Mouse (Mus musculus) embryonic facial prominence, embryonic 11.5 days (tissue): ENCODE measurements at regions not wholly inside any gene's neighbourhood (a gene's known extent, or its start where the extent isn't known, plus 50 kb on each side); places are given as distances from the start of the nearest gene placed in this dataset.

ENCODE experiments used
- ATAC-seq: fragments of 200-750 bp; cut with Nextera tagmentation; replicated peaks from 2 replicates; pipeline ENCODE4 v1.8.0; 2017; ENCODE audit warnings: low read depth; ENCODE audit not compliant: insufficient number of reproducible peaks, low FRiP score, low TSS enrichment
- DNase-seq: peaks from one replicate; pipeline ENCODE4 v3.0.0-alpha.2; 2015; ENCODE audit warnings: low spot score
- H3K27ac ChIP-seq: fragments of 300-500 bp; sonication (generic); replicated peaks from 2 replicates; pipeline ENCODE4 v1.5.1; 2014; ENCODE audit warnings: mild to moderate bottlenecking, low read depth, low read length, control low read depth
- H3K27me3 ChIP-seq: fragments of 300-500 bp; sonication (generic); 2 replicates; pipeline ENCODE4 v1.6.1; 2014; ENCODE audit warnings: mild to moderate bottlenecking, low read length, moderate library complexity, mixed read lengths; ENCODE audit not compliant: control insufficient read depth, insufficient read depth
- H3K36me3 ChIP-seq: fragments of 300-500 bp; sonication (generic); replicated peaks from 2 replicates; pipeline ENCODE4 v1.6.1; 2014; ENCODE audit warnings: low read depth, mild to moderate bottlenecking, low read length, moderate library complexity, mixed read lengths; ENCODE audit not compliant: control insufficient read depth, insufficient read depth
- H3K4me1 ChIP-seq: fragments of 300-500 bp; sonication (generic); 2 replicates; pipeline ENCODE4 v1.6.1; 2014; ENCODE audit warnings: low read length, mixed read lengths; ENCODE audit not compliant: control insufficient read depth, insufficient read depth
- H3K4me2 ChIP-seq: fragments of 300-500 bp; sonication (generic); 2 replicates; pipeline ENCODE4 v1.6.1; 2014; ENCODE audit warnings: low read depth, mild to moderate bottlenecking, control low read depth, low read length, moderate library complexity
- H3K4me3 ChIP-seq: fragments of 300-500 bp; sonication (generic); 2 replicates; pipeline ENCODE4 v1.5.1; 2014; ENCODE audit warnings: low read depth, low read length, control low read depth
- H3K9ac ChIP-seq: fragments of 300-500 bp; sonication (generic); replicated peaks from 2 replicates; pipeline ENCODE4 v1.6.1; 2014; ENCODE audit warnings: mild to moderate bottlenecking, control low read depth, low read length
- H3K9me3 ChIP-seq: fragments of 300-500 bp; sonication (generic); replicated peaks from 2 replicates; pipeline ENCODE4 v1.6.1; 2016; ENCODE audit warnings: mild to moderate bottlenecking, low read length, inconsistent platforms, mixed read lengths; ENCODE audit not compliant: control insufficient read depth
- WGBS: fragments of 180-500 bp; shearing (Covaris S2); extraction: QIAGEN DNeasy Blood & Tissue Kit; methylation state at CpG from one replicate; pipeline ENCODE4 v1.1.7; 2014; 5-methylcytosine and 5-hydroxymethylcytosine counted together

DNA sequence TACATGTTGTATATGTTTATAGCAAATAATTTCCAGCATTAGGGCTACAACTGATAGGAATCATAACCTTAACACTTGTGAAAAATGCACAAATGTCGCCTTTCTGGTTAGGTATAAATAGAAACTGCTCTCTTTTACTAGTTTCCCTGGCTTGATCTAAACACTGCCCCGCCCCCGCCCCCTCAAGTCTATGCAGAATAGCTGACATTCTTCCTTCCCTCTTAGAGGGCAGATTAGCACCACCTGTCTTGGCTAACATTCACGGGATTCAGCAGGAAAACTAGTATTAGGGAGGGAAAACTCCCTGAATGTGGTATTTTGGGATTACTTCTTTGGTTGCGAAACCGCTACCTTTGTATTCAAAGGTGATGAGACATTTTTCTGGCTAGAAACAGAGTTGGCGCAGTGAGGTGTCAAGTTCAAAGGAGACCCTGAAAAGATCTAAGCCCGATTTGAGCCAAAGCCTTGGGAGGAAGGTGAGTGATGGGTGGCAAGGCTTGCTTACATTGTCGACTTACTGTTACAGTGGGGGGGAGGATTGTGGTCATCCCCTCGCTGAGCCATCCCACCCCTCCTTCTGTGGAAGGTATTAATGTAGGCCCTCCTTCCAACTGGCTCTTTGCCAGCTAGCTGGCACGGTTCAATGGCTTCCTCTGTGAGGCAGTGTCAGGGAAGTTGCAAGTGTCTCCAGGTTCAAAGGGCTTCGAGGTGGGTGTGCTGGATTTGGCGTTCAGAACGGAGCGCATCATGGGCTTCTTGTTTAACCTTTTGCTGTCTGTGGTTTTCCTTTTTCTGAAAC, 209.8 kb upstream of the Nr2f2 start:
- Histone ChIP-seq H3K4me1 (no peaks in the 10 kb centered on the region), H3K27ac (no peak overlapping the region), H3K9me3 (no peaks in the 10 kb centered on the region), H3K4me3 (no peak overlapping the region), H3K9ac (no peak overlapping the region), H3K27me3 (no peaks in the 10 kb centered on the region), H3K4me2 (no peak overlapping the region), H3K36me3 (no peaks in the 10 kb centered on the region)
- WGBS: 41% methylated on average over 15 of the region's 15 CpGs
- peak; percentile 42 for DNase-seq
- no peak for ATAC-seq

DNA sequence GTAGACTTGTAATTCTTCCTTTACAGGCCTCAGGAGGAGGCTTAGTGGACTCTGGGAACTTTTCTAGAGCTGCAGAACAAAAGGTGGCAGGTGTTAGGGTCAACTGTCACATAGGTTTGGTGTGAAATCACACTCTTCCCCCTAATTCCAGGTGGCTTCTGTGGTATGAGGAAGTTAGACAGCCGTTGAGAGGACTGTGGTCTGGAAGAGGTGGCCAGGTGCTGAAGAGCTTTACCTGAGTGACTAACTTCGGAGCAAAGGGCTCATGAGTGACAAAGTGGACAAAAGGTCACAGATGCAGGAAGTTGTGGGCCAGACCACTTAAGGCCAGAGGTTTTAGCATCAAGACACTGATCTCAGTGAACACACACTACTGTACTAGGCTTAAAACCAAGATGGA, 209.1 kb upstream of the Nr2f2 start:
- DNase-seq (no peak), ATAC-seq (no peak)
- WGBS: 43% methylated on average over 2 of the region's 2 CpGs

DNA sequence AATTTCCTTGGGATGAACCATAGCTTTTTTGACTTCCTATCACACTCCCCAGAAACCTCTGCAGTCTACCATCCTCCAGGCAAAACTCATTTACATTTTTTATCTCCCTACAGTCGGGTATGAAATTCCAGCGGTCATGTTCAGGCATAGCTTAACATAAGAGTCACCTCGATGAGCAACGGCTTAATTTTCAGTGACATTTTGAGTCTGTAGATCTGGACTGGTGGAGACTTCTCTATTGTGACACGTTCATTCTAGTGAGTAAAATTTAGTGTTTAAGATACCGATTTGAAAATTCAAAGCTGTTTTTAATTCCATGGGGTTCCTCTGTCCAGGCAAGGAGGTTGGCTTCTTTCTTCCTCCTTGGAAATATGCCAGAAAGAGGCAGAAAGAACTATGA, 207.7 kb upstream of the Nr2f2 start:
- no peak overlapping the region for H3K4me3 ChIP-seq
- H3K27ac ChIP-seq: no peak overlapping the region
- no peak overlapping the region for H3K9ac ChIP-seq
- H3K9me3 ChIP-seq: no peaks in the 10 kb centered on the region
- H3K27me3 ChIP-seq: no peaks in the 10 kb centered on the region
- no peak overlapping the region for H3K4me2 ChIP-seq
- H3K36me3 ChIP-seq: no peaks in the 10 kb centered on the region
- ATAC-seq (no peak), DNase-seq (no peak)
- whole genome bisulfite sequencing: 86% methylated on average over 6 of the region's 6 CpGs
- H3K4me1 ChIP-seq: no peaks in the 10 kb centered on the region

More for the DNA sequence above, 209.1 kb upstream of the Nr2f2 start:
- Histone ChIP-seq H3K36me3 (no peaks in the 10 kb centered on the region), H3K4me1 (no peaks in the 10 kb centered on the region), H3K27ac (no peak overlapping the region), H3K4me2 (no peak overlapping the region), H3K9me3 (no peaks in the 10 kb centered on the region), H3K9ac (no peak overlapping the region), H3K27me3 (no peaks in the 10 kb centered on the region), H3K4me3 (no peak overlapping the region)

DNA sequence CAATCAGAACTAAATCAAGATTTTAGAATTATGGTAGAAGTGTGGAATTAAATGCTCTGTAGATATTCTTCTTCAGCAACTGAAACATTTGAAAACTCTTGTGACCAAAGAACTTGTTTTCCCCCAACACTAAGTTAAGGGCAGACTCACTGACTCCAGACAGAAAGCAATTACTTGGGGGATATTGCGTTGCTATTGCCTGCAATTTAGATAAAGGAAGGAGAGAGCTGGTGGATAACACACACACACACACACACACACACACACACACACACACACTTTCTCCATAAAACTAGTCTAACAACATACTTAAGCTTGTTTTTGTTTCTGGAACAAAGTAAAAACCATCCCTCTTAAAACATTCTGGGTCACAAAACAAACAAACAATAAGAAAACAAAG, 198.5 kb upstream of the Nr2f2 start:
- 48% methylated on average over 1 of the region's 1 CpGs for WGBS
- ATAC-seq (no peak), DNase-seq (no peak)
- Histone ChIP-seq H3K27me3 (no peaks in the 10 kb centered on the region), H3K27ac (no peak overlapping the region), H3K4me2 (no peak overlapping the region), H3K4me1 (no peaks in the 10 kb centered on the region), H3K4me3 (no peak overlapping the region), H3K36me3 (no peaks in the 10 kb centered on the region), H3K9ac (no peak overlapping the region), H3K9me3 (no peaks in the 10 kb centered on the region)

DNA sequence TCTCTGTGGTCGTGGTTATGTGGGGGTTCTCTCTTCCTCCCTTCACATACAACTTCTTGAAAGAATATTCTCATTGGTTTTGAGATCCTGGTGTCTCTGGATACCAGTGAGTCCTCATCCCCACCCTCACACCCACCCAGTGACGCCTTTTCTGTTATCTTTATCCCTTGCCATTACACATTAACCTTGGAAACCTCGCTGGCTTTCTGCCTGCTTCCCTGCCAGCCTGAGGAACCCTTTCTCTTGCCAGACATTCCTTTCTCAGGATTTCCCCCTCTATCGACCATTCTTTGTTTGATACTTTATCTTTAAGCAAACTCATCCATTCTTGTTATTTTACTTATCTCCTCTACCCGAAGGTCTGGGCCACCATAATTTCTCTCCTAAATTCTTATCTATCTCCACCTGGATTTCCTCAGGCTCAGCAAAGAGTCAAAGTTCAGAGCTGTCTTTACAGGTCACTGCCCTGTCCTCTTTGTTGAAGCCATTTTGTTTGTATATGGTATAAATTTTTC, 182.5 kb upstream of the Nr2f2 start:
- Histone ChIP-seq H3K27me3 (no peaks in the 10 kb centered on the region), H3K4me1 (no peaks in the 10 kb centered on the region), H3K4me2 (no peak overlapping the region), H3K4me3 (no peak overlapping the region), H3K9me3 (no peaks in the 10 kb centered on the region), H3K9ac (no peak overlapping the region), H3K27ac (no peak overlapping the region), H3K36me3 (no peaks in the 10 kb centered on the region)
- 69% methylated on average over 5 of the region's 5 CpGs for WGBS
- DNase-seq (no peak), ATAC-seq (no peak)

DNA sequence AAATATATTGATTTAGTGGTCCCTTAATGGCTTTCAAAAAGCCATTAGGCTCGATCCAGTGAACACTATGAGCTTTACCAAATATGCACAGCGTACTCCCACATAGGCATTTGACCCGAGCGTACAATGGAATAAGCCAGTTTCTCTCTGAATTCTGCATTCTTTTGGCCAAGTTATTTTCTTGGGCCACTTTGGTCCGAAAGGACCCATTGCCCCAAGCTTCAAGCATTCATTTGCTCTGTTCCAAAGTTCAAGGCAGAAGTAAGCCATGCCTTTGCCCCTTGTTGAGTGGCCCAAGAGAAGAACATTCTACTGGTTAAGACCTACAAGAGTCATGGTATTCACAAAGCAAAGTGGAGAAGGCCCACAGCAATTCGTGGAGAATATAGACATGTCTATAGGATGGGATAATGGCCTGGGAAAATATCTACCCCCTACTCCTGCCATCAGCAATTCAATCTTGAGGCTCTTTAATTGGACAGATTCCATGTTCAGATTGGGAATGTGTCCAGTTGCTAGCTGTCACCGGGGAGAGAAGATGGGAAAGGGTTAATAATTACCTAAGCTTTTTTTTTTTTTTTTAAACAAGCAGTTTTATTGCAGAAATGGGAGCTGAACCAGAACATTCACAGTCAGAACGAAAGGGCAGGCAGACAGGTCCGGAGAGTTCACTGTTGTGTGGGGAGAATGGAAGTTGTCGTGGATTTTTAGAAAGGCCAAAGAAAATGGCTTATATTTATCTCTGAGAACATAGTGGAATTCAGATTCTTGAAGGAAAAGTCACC, 175.5 kb upstream of the Nr2f2 start:
- H3K4me3 ChIP-seq: no peak overlapping the region
- no peaks in the 10 kb centered on the region for H3K4me1 ChIP-seq
- H3K27ac ChIP-seq: no peak overlapping the region
- H3K36me3 ChIP-seq: no peaks in the 10 kb centered on the region
- no peaks in the 10 kb centered on the region for H3K27me3 ChIP-seq
- DNase-seq (no peak), ATAC-seq (no peak)
- H3K9ac ChIP-seq: no peak overlapping the region
- no peaks in the 10 kb centered on the region for H3K9me3 ChIP-seq
- H3K4me2 ChIP-seq: no peak overlapping the region
- 86% methylated on average over 10 of the region's 10 CpGs for WGBS

DNA sequence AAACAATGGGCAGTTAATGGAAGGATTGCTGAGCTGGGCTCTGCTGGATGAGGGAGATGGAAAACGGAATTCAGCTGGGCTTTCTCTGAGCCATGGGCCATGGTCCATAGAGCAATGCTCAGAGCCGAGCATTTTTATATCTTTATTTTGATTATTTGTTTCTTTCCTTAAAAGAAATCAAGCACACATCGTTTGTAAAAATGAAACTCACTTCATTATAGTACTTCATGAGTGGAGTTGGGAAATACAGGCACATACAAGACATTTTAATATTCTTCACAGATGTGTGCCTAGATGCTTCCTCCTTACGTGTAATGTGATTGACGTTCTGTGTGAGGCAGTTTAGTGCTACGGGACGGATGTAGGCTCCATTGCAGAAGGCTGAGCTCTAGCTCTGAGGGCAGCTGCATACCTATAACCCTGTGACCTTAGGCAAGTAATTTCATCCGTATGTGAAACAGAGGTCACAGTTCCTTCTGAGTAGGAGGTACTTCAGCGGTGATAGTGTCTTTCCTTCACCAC, 172.6 kb upstream of the Nr2f2 start:
- Histone ChIP-seq H3K36me3 (no peaks in the 10 kb centered on the region), H3K4me2 (no peak overlapping the region), H3K4me1 (no peaks in the 10 kb centered on the region), H3K9me3 (no peaks in the 10 kb centered on the region), H3K27me3 (no peaks in the 10 kb centered on the region), H3K27ac (no peak overlapping the region), H3K4me3 (no peak overlapping the region), H3K9ac (no peak overlapping the region)
- WGBS: 52% methylated on average over 9 of the region's 9 CpGs
- ATAC-seq (no peak), DNase-seq (no peak)

DNA sequence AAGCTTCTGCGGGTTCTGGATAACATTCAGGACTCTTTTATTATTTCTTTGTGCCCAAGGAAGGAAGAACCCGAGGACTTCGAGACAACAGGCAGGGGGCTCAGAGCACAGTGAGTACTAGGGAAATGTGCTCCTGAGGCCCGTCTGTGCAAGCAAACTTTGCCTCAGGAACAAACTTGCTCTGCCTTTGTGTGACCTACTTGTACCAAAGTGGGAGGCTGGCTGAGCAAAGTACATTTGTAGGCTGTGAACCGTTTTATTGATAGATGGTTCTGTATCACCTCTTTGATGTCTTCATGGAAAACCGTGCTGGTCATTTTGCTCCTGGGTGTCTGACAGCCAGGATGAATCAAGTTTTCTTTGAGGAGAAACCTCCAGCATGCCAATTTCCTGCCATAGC, 169.5 kb upstream of the Nr2f2 start:
- no peak overlapping the region for H3K4me3 ChIP-seq
- no peaks in the 10 kb centered on the region for H3K27me3 ChIP-seq
- DNase-seq: no peak
- H3K27ac ChIP-seq: no peak overlapping the region
- no peak overlapping the region for H3K9ac ChIP-seq
- no peaks in the 10 kb centered on the region for H3K36me3 ChIP-seq
- no peak overlapping the region for H3K4me2 ChIP-seq
- no peaks in the 10 kb centered on the region for H3K9me3 ChIP-seq
- WGBS: 78% methylated on average over 6 of the region's 6 CpGs
- ATAC-seq: no peak
- H3K4me1 ChIP-seq: no peaks in the 10 kb centered on the region
